Mouse (Mus musculus) MN1 (cell line): ENCODE results near the gene Elovl5.
"Not testable (repeated sequence)": the region's sequence is repeated elsewhere in the genome, so short reads cannot be mapped to it uniquely, and the experiment has no call there.

Experiments used
- DNase-seq: peaks from one replicate; pipeline ENCODE4 v3.0.0-alpha.2; 2016; ENCODE audit warnings: low spot score

Gene Elovl5

DNA sequence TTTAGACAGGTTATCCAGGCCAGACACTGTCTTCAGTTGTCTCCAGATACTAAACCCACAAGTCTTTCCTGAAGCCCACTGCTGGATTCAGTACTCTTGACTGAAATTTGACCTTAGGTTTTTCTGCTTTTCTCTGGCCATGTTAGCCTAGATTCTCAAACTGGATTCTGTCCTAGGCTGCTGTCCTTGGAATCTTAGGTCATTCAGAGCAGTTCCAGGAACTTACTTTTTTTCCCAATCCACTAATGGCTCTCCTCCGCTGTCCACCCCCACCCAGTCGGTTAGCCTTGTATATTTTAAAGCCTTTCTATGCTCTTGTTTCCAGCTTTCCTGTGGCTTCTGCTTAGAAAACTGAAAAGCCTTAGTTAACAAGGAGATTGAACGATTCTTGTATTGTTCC lies 37.8 kb downstream of the Elovl5 start:
- no peak for DNase-seq

DNA sequence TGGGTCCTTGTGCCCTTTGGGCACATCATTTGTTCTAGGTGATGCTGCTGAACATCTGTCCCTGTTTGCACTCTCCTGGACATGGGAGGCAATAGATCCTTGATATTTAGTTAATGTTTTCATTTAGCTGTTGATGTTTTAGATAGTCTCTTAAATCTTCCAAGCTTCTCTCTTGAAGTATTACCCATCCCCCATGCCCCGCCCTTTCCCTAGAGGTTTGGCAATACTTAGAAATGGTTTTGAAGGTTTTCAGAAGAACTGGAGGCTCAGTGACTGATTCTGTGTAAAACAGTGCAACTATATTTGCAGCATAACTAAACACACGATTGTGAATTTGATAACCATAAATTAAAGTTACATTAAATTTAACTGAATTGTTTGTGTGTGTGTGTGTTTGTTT lies 38.3 kb downstream of the Elovl5 start:
- DNase-seq, result no peak

DNA sequence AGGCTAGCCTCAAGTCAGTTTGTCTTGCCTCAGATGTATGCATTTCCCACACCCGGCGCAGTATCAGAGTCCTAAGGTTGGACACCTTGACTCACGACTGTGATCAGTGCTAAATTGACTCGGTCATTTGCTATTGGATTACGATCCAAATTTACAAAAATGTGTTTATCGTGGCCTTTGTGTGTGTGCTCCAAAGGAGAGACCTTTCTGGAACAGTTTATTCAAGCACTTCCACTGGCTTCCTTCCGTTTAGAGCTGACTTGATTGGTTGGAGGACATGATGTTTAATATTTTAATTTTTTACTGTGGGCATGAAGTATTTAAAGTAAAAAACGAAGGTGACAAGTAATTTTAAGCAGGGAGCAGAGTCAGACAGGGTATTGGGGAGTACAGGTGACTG lies 38.8 kb downstream of the Elovl5 start:
- DNase-seq, result no peak

DNA sequence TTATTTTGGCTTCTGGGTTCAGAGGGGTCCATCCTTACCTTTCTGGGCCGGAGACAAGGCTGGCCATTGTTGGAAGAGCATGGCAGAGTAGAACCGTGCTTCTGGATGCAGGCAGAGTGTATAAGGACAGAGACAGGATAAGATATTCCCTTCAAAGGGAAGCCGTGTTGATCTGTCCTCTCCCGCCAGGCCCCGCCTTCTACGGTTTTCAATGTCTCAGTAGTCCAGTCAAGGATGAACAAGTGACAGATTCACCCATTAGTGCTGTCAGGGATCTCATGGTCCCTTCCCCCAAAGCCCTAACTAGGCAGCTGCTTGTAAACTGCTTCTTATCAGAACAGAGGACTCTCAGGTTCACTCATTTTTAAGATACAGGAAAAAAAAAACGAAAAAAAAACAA lies 41.2 kb downstream of the Elovl5 start:
- no peak for DNase-seq

DNA sequence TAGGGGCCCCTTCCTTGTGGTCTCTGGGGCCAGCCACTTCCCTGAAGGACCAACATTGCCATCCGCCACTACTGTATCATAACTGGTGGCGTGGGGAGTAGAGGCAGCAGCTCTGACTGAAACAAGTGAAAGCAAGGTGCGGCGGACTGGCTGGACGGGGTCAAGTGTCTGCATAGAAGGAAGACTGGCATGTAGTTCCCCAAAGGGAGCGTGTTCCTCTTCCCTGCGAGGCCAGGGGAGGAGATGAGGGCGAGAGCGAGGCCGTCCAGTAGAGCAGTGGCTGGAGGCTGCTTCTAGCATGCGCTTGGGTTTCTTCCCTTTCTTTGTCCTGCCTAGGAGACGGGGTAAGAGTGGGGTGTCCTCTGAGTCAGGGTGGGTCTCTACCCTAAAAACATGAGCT lies 42.6 kb downstream of the Elovl5 start:
- DNase-seq, result no peak

DNA sequence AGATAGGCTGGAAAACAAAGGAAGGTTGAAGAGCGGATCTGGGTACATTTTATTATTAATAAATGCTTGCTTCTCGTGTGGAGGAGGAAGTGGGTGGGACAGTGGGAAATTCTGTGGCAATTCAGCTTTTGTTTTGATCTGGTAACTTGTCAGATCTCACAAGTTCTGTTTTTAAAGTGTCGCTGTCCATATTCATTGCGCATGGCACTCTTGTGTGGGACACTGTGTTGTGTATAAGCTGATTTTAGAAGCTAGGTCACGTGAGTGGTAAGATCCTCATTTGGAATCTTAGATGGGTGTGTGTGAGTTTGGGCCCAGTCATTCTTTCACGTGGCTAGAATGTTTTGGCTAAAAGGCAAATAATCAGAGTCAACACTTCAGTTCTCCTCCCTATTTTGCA lies 44.2 kb downstream of the Elovl5 start:
- DNase-seq, result no peak

DNA sequence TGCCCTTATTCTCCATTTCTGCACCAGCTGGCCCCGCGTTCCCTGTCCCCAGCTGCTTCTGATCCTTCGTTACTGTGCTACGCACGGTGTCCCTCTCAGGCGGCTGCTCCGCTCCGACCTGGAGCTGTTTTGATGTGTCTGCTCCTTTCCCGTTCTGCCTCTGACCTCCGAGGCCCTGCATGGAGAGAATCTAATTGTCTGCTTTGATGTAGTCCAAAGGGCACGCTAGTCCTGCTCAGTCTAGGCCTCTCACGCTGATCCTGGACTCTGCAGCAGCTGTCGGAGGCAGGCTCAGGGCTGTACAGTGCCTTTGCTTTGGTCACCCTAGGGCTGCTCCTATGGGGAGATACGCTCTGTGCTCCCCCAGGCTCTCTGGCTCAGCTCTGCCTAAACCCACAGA lies 46.9 kb downstream of the Elovl5 start:
- no peak for DNase-seq

DNA sequence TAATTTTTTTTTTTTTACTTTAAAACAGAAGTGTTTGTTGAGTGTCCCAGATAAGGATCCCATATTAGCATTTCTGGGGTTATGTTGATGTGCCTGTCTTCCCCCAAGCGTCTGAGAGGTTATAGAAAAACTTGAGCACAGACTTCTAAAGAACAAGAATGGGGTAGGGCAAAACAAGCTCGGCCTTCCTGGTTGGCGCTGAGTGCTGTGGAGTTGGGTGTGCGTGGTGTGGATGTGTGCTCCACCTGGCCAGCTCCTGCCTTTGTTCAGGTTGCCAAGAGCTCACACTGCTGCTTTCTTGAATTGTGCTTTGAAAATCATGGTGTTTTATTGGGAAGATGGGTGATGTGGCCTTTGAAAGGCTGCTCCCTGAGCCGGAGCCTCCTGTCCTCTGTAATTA lies 48.1 kb downstream of the Elovl5 start:
- DNase-seq, result no peak

DNA sequence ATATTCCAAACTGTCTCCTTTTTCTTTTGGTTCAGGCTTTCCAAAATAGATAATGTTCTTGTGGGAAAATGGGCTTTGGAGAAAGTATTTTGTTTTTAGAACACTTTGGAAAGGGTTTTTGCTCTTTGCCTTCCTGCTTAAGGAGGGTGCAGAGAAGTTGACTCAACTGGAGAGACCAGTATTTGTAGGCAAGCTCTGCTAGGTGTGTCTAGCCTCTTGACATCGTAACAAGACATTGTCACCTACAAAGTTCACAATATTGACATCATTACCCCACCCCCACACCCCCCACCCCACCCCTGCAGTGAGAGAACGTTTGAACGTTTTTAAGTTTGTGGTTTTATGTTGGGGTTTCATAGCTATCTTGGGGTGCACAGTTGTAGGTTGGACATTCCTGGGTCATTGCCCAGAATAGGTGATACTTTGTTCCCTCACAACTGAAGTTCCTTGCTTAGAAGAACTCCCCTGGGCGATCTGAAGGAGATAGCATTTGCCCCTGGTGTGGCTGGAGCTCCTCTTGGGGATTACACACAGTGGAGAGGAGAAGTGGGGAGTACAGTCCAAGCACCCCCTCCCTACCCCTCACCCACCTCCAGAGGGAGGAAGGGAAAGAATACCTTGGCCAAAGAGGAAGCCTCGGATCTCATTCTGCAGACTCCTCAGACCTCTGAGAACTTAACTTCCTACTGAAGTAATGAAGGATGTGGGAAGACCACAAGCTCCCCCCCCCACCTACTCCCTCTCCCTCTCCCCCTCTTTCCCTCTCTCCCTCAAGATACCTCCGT lies 48.8 kb downstream of the Elovl5 start:
- DNase-seq, result no peak

DNA sequence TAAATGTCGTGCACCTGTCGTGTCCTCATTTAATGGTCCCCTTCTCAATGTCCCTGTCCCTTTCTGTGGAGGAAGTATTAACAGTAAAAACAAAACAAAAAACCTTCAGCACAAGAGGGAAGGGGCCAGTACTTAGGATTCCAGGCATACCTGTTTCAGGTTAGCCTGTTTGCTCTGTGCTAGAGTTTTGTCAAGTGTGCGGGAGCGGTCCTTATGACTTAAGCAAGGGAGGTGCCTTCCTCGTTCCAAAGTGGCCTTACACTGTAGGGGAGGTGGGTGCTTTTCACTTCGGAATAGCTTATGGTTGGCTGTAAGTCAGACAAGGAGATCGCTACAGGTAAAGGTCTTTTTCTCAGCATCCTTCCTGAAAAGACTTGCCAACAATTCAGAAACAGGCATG lies 49.7 kb downstream of the Elovl5 start:
- DNase-seq, result no peak

DNA sequence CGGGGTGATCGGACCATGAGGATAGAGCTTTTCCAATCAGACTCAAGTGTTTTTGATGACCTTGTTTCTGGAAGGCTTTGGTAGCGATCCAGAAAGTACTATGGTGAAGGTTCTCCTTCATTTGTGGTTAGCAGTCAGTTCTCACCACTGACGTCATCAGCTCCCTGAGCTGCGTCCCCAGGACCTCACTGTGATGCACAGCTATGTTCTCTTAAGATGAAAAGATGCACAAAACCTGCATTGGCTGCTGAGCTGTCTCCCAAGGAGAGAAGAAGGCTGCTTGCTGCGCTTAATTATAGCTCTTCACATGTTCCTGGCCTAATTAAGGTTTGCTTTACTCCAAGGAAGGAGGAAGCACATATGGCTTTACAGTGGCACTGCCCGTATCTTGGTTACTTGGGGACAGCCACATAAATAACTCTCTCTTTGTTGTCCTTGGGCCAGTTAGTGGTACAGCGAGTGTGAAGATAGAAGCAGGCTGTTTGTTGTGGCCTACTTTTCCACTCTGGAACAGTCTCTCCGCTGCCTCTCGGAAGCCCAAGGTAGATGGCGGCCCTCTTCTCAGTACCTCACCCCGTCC lies 50.5 kb downstream of the Elovl5 start:
- no peak for DNase-seq

DNA sequence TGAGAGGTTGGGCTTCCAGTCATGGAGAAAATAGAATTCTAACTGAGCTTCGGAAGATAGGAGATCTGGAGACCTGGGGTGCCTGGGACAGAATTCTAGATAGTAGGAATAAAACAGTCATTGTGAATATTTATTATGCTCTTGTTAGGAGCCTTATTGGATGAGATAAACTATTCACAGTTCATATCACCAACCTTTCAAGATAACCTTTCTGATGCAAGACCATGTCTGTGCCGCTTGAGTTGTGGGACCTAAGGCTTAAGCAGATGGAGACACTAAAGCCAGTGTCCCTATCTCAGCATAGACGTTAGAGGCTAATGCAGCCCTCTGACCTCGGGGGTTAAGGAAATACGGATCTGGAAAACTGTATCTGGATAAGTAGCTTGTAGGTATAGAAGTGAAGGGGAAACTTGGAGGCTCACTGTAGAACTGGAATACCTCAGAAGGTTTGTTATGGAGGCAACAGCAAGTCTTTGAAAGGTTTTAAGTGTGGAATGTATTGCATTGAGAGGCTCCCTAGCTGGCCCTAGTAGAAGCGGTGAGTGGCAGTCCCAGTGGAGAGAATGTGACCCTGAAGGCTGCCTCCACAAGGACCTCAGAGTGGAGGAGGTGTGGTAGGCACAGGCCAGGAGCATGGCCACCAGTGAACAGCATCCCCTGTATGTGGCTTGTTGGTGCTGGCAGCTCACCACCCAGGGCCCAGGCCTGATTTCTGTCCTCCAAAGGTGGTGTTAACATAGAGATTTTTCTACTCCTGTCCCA lies 52.2 kb downstream of the Elovl5 start:
- DNase-seq, result no peak

DNA sequence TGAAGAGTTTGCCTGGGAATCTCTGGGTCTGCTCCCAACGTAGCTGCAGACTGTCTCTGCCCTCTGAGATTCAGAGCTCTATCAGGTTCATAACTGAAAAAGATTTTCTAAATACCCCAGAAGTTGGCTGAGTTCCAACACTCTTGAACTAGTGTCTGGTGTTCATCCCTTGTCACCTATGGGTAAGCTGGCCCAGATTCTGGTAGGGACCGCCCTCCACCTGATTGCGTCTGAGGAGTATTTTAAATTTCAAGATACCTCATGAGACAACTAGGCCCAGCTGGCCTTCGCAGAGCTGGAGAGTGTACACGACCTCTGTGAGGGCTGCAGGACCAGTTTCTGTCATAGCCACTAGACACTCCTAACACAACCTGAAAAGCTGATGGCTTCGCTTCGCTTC lies 61.8 kb downstream of the Elovl5 start:
- peak; percentile 29 for DNase-seq

DNA sequence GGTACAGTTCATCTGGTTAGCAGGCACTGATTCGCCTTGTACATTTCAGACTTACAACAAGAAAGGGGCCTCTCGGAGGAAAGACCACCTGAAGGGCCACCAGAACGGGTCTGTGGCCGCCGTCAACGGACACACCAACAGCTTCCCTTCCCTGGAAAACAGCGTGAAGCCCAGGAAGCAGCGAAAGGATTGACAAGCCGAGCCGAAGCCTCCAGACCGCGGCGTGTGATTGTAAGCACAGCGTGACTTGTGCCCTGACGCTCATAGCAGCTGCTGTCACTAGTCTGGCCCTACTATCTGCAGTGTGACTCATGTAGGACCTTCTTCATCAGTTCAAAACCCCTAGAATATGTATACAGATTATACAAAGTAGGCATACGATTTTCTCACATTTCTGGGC lies 65.5 kb downstream of the Elovl5 start:
- no peak for DNase-seq

DNA sequence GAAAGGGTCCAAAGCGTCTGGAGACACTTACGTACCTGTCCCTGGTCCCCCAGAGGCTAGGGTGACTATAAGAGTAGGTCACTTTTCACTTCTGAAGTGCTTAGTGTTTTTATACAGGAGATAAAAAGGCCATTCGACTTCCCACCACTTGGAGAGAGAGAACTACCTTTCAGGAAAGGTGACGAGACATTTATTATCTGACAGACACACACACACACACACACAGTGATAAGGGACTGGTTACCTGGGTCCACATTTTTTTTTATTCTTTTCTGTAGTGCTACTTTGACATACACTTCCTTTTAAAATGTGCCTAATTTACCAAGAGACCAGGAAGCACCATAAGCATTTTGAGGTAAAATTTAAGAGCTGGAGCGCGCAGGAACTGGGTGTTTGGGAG lies 66.4 kb downstream of the Elovl5 start:
- no peak for DNase-seq

DNA sequence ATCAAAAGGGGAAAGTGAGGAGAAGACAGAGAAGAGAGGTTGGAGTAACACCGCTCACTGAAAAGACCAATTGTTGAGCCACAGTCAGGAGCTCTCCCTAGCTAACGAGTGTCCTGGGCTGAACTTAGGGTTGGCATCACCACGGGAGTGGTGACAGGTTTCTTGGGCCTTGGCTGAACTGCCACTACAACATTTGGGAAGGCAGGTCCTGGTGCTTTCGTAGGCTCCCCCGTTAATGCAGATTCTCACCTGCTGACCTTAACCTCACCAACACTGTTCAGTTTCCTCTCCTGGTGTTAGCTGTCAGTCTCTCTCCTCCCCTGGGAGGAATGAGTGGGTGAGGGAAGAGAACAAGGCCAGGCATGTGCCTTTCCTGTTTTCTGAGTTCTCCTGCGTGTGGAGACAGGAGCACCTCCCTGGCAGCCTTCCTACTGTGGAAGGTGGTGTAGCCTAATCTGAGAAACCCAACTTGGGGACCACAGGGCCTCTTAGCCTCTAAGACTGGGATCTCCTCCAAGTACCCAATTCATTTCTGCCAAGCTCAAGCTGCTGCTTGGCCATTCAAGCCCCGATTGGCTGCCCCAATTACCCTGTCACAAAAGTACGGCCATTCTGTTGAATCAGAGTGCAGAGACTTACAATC lies 69.1 kb downstream of the Elovl5 start:
- no peak for DNase-seq

DNA sequence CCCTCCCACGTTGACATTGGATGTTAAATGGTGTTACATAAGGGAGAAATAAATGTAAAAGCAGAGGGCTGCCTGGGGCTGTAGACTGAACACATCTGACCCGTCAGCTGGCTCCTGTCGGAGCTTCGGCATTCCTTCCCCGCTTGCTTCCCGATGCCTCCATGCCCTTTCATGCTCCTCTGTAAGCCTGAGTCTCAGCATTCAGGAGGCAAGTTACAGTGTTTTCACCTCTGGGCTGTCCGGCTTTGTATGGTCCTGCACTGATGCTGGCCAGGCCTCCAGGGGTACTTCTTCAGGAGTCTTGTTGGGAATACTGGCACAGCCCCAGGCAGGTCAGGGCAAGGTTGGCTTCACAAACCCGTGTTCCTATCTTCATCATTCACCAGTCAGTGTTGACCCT lies 72.5 kb downstream of the Elovl5 start:
- DNase-seq, result no peak

DNA sequence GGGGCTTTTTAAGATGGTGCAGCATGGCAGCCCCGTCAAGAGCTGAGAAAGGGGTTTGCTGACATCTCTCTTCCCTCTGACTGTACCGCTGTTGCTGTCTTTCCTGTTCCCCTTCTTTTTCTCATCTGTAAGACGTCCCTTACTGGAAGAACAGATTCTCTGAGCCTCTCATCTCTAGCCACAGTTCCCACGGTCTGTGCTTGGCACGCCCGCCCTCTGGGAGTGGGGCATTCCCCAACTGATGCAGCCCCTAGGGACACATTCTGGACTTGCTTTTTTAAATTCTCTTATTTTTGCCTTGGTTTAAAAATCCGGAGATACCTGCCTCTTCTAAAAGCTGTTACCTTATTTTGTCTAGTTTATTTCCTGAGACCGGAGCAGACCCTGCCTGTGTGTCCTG lies 73.1 kb downstream of the Elovl5 start:
- no peak for DNase-seq

DNA sequence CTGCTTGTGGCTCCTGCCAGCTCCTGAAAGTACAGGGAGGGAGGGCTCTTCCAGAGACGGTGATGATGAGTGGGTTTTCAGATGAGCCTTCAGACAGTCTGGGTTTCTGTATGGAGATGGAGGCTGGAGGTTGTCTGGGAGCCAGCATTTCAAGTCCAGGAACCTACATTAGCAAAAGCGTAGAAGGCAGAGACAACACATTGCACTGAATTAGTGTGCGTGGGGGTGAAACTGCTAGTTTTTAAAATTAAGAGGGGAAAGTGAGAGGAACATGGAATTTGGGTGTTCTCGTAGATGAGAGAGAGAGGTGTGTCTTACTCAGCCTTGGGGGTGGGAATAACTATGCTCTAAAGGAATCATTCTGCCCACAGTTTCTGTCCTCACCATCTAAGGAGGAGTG lies 74.5 kb downstream of the Elovl5 start:
- DNase-seq, result no peak

DNA sequence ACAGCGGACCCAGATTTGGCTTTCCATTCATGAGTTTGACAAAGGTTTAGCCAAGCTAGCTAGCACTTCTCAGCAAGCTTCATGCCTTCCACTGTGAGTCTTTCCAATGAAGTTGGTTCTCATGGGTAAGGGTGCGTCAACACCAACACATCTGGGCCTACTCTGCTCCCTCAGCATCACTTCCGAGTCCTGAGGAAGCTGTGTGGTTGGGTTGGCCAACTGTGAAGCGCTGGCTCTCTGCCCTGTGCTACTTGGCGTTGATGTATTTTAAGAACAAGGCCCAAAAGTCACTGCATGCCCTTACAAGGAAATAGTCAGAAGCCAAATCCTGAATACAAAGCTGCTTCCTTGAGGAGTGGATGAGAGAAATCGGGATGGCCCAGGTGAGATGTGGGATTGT lies 75.1 kb downstream of the Elovl5 start:
- no peak for DNase-seq

DNA sequence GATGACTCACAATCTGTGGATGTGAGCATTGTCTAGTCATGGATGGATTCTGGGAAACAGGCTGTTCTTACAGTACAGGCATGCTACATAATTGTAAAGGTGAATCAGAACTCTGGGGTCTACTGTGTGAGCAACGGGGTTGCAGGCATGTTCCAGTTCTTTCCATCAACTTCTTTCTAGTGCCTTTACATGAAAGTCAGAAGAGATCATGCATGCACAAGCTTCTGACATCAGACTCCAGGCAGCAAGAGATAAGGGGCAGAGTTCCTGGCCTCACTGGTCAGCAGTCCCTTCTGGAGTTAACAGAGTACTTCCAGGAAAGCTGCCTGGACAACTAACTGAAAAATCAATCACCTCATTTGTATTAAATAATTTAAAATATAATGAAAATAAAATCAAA lies 75.9 kb downstream of the Elovl5 start:
- DNase-seq, result no peak

DNA sequence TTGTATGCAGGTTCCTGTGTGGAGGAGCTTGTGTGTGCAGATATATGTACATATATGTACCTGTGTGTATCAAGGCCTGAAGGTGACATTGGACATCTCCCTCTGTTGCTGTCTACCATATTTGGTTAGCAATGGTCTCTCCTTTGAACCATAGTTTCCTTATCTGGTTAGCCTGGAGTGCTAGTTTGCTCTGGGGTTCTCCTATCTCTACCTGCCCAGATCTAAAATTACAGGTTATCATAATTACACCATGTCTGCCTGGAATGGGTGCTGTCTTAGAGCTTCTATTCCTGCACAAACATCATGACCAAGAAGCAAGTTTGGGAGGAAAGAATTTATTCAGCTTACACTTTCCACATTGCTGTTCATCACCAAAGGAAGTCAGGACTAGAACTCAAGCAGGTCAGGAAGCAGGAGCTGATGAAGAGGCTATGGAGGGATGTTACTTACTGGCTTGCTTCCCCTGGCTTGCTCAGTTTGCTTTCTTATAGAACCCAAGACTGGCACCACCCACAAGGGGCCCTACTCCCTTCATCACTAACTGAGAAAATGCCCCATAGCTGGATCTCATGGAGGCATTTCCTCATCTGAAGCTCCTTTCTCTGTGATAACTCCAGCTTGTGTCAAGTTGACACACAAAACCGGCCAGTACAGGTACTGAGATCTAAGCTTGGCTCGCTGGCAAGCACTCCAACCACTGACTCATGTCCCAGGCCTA lies 76.5 kb downstream of the Elovl5 start:
- not testable (repeated sequence) for DNase-seq
